Mouse (Mus musculus) splenic B cell, adult 2 months (primary cell): Measurements from ENCODE around the gene Fundc2.

Experiments used
- DNase-seq: peaks from one replicate; pipeline ENCODE4 v3.0.0-alpha.2; 2011; ENCODE audit warnings: low read depth, low spot score
- H3K27me3 ChIP-seq: 2 replicates; pipeline ENCODE4 v1.6.1; 2012; ENCODE audit warnings: mild to moderate bottlenecking, low read length, moderate library complexity, mixed read lengths; ENCODE audit not compliant: control insufficient read depth, poor library complexity, insufficient read depth, severe bottlenecking
- H3K36me3 ChIP-seq: 2 replicates; pipeline ENCODE4 v1.6.1; 2012; ENCODE audit warnings: mild to moderate bottlenecking, low read length, moderate library complexity, mixed read lengths; ENCODE audit not compliant: control insufficient read depth, poor library complexity, insufficient read depth, severe bottlenecking

Gene Fundc2

DNA sequence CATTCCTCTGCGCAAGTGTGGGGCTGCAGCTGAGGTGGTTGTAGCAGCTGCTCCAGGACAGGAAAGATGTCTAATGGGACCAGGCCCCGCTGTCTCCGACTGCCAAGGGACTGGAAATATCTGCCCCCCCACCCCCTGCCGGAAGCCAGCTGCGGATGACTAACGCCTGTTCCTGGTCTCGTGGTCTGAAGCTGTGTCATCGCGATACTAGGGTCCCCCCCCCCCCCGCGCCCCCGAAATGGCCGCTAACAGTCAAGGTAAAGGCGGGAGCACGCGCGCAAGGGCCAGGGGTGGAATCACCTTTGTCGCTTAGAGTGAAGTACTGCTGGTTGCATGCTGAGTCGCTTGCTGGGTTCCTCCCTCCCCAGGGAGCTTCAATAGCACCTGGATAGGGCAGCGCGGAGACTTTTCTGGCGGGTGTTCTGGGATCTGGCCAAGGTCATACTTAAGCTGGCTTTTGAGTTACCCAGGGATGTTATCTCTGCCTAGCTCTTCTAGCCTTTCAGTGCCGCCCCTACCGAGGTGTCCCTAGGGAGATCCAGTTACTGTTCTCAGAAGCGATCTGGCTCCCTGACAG, at the start of gene Fundc2, which contains the start of gene F8:
Gene Fundc2, plus strand, starts transcription at position 205 of the 577 bp plus-strand sequence.
Gene F8, minus strand, starts transcription at position 421 of the 577 bp plus-strand sequence.
- DNase-seq, result peak; percentile 81
- H3K36me3 ChIP-seq, result no peaks in the 10 kb centered on the region
- no peaks in the 10 kb centered on the region for H3K27me3 ChIP-seq

DNA sequence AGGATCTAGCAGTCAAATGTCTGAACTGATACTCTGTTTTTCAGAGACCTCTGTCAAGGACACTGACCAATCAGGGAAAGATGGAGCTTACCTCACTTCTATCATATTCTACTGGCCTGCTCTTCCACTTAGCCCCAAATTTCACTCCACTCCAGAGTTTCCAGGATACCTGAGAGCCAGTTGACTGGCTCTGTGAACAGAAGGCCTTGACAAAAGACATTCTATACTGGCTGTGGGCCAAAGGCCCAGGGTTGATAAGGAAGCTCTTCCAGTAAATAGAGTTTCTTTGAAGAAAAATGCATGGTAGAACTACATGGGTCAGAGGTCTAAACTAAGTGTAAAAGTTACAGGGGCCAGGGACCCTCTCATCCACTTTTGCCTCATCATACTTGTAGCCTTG, 12.0 kb upstream of the Fundc2 start:
- no peaks in the 10 kb centered on the region for H3K36me3 ChIP-seq
- H3K27me3 ChIP-seq, result no peaks in the 10 kb centered on the region
- no peak for DNase-seq

DNA sequence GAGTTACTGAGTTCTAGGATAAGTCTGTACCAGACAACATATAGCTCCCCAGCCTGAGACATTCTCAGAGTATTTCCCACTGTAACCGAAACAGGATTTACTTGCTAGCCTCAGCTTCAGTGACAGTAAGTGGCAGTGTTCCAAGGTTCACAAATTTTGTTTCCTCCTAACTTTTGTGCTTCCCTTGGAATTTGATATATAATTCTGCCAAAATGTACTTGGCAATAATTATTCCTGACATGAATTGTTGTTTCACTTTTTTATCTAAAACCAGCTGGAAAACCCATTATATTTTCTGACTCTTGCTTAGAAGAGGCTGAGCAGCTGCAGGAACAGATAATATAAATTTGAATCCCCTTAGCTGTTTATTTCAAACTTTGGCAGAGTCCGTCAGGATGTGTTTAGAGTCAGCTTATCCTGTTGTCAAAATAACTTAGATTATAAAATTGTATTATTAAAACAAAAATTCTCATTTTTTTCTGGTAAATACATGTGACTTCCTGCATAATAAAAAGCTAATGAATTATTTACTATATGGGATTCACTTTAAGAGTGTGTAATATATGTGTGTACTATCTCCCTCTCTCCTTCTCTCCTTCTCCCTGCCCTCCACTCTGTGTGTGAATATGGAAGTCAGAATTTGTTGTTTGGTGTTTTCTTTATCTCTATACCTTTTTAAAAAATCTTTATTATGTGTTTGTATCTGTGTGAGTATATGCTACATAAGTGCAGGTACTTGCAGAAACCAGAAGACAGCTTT, 9.4 kb upstream of the Fundc2 start:
- H3K36me3 ChIP-seq, result no peaks in the 10 kb centered on the region
- DNase-seq, result no peak
- no peaks in the 10 kb centered on the region for H3K27me3 ChIP-seq

DNA sequence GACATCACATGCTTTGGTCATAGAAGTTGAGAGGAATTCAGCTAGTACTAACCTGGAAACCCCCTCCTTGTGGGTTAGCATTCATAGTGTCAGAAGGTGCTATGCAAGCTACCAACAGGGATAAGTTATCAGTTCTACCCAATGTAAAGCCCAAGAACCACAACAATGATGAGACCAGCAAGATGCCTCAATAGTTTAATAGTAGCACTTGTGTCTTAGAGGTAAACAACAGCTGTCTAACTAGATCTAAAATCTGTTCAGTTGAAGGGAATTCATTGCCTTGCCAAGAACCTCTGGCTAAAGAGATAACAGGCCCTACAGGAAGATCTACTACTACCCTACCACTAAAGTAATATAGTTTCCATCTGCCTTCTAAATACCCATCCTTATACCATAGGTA, 5.4 kb upstream of the Fundc2 start:
- no peaks in the 10 kb centered on the region for H3K27me3 ChIP-seq
- DNase-seq, result peak; percentile 0
- no peaks in the 10 kb centered on the region for H3K36me3 ChIP-seq

DNA sequence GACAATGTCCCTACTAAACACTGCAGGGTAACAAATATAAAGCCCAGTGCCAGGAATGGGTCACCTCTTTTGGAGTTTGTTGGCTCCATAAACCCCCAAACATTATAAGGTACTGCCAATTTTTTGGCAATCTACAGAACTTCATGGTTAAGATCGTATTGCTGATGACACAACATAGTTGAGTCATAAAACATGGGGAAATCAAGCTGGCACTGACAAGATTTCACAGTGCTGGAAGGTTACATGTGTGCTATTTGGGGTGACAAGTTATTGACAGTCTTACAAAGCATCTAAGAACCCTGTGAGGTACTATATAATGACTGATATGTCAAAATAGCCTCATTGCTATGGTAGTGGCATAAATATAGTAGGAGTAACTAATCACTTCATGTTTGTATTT, 1.0 kb upstream of the Fundc2 start:
- H3K36me3 ChIP-seq, result no peaks in the 10 kb centered on the region
- no peaks in the 10 kb centered on the region for H3K27me3 ChIP-seq
- no peak for DNase-seq

DNA sequence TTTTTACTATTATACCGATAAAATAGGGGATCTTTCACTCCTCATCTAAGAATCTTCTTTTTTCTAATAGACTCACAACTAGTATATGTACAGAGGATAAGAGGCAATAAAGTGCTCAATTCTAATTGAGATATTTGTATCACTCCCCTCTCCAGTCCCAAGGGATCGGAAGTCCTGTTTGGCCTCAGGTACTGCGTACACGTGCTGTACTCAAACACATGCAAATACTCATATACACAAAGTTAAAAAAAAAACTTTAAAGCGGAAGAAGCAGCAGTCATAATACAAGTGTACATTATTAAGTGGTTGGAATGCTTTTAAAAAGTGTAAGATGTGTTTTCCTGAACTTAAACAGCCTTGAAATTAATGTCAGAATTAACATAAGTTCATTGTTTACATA, 500 bp upstream of the Fundc2 start:
- peak; percentile 19 for DNase-seq
- Histone ChIP-seq H3K27me3 (no peaks in the 10 kb centered on the region), H3K36me3 (no peaks in the 10 kb centered on the region)

DNA sequence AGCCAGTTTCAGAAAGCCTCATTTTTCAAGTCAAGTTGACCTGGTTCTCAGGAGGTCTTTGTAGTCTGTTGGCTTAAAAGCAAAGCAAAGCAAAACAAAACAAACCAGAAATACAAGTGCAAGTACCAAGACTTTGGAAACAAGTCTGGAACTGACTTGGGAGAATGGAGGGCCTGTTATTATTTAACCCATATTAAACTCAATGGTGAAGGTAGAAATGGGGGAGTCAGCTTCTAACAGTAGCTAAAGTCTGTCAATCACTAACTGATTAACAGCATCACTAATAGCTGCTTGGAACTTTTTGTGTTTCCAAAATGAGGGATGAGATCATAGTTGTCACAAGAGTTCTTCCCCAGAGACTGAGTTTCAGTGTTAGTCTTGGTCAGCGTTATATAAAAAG, 17.3 kb downstream of the Fundc2 start:
- DNase-seq, result no peak
- Histone ChIP-seq H3K27me3 (no peaks in the 10 kb centered on the region), H3K36me3 (no peaks in the 10 kb centered on the region)

DNA sequence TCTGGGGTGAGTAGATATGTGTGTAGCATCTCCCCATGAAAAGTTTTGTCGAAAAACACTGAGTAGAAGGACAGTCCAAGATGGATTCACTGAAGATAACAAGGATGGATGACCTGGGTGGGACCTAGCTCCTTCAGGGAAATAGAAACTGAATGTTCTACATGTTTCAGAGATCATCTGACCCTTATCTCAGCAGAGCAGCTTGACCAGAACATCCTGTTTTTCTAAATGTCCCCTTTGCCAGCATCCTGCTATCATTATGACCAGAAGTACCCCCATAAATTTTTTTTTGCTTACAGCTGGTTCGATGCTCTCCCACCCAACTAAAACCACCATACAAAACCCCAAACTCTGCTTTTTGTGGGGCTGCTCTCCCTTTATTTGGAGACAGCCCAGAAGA, 20.5 kb downstream of the Fundc2 start:
- H3K27me3 ChIP-seq, result no peaks in the 10 kb centered on the region
- DNase-seq, result no peak

DNA sequence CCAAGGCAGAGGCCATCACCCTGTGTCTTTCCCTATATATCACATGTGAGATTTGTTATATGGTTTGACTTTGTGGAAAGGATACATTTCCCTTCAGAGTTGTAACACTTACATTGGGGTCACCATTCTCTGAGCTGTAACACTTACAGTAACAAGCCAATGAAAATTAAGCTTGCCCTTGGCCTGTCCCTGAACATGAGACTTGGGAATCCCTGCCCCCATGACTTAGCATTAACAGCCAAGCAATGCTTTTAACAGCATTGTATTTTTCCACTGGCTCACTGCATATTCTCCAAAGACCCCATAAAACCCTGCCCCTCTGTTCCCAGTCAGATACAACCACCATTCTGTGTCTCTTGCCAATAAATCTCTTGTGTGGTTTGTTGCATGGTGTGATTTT, 21.2 kb downstream of the Fundc2 start:
- H3K27me3 ChIP-seq, result no peaks in the 10 kb centered on the region
- no peaks in the 10 kb centered on the region for H3K36me3 ChIP-seq
- DNase-seq, result no peak

More for the DNA sequence above, 20.5 kb downstream of the Fundc2 start:
- H3K36me3 ChIP-seq, result no peaks in the 10 kb centered on the region

DNA sequence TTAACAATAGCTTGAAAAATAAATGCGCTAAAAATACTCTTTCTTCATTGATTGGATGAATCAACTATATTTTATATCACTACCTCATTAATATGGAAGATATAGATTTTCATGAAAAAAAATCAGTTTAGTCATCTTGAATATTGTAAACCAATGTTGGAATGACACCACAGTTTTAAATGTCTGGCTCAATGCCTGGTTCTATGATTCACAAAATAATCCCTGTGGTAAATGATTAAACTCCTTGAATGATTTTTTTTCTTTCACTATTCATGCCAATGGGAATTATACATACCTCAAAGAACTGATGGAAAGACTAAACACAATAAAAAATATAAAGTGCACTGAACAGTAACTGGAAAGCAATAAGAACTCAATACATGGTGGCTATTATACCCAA, 27.5 kb downstream of the Fundc2 start:
- no peak for DNase-seq
- Histone ChIP-seq H3K27me3 (no peaks in the 10 kb centered on the region), H3K36me3 (no peaks in the 10 kb centered on the region)

DNA sequence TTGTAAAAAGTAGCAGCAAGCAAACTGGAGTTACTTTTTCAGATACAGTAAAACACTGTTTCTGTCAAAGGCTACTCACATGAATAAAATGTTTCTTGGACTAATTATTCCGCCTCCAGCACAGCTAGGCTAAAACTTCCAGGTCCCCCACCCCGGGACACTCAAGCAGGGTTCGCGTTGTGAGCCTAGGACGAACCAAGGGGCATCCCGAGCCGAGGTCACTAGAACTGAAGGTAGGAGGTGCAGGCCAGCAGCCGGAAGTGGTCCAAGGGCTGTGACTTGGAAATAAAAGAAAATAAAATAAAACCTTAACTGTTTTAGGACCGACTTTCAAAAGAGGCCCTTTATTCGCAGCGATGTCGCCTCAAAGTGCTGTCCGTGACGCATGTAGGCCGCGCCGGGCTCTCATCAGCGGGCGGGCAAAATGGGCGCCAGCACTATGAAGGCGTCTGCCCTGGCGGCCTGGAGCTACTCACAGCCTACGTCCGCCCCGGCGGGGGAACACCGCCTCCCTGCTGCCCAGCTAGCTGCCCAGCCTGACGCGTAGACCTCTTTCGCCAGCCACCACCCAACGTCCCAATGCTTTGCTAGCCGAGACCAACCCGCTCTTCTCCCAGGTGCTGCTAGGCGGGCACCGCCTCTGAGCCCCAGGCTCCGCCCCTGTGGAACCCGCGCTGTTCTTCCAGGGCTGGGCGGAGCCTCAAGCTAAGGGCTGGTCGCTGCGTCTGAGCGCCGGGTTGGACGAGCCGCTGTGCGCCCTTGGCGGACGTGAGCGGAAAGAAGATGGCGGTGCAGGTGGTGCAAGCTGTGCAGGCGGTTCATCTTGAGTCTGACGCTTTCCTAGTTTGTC, 34.0 kb downstream of the Fundc2 start, which contains the start of the genes Cmc4, Mtcp1 and Brcc3:
Gene Cmc4, minus strand, starts transcription at position 649 of the 850 bp plus-strand sequence.
Gene Mtcp1, minus strand, starts transcription at position 653 of the 850 bp plus-strand sequence.
Gene Brcc3, plus strand, starts transcription at position 693 of the 850 bp plus-strand sequence.
- DNase-seq, result peak; percentile 92
- Histone ChIP-seq H3K36me3 (no peaks in the 10 kb centered on the region), H3K27me3 (no peaks in the 10 kb centered on the region)
